Mouse (Mus musculus): ENCODE data around the gene Epn1.

The Epn1 gene

GRCm38 (mm10) chr7:5091008-5091728 is 11.1 kb downstream of the Epn1 start:
- DNase-seq (ENCODE audit: extremely low read depth, insufficient read length, low spot score), result no peak

- no peak for DNase-seq (ENCODE audit: extremely low read depth, insufficient read length, low spot score)
Observed at GRCm38 (mm10) chr7:5092381-5092780, 12.3 kb downstream of the Epn1 start.

- DNase-seq (ENCODE audit: extremely low read depth, insufficient read length, low spot score), result no peak
Observed at GRCm38 (mm10) chr7:5092831-5093510, 12.9 kb downstream of the Epn1 start.

GRCm38 (mm10) chr7:5098769-5099168 is 18.7 kb downstream of the Epn1 start:
- no peak for DNase-seq (ENCODE audit: extremely low read depth, insufficient read length, low spot score)

GRCm38 (mm10) chr7:5099796-5100195 is 19.8 kb downstream of the Epn1 start:
- no peak for DNase-seq (ENCODE audit: extremely low read depth, insufficient read length, low spot score)

GRCm38 (mm10) chr7:5101066-5101663 is 21.1 kb downstream of the Epn1 start:
- no peak for DNase-seq (ENCODE audit: extremely low read depth, insufficient read length, low spot score)

- no peak for DNase-seq (ENCODE audit: extremely low read depth, insufficient read length, low spot score)
Observed at GRCm38 (mm10) chr7:5102564-5102963, 22.5 kb downstream of the Epn1 start.

- DNase-seq (ENCODE audit: extremely low read depth, insufficient read length, low spot score), result no peak
Observed at GRCm38 (mm10) chr7:5108272-5108671, 28.2 kb downstream of the Epn1 start.

GRCm38 (mm10) chr7:5109301-5109700 is 29.3 kb downstream of the Epn1 start:
- no peak for DNase-seq (ENCODE audit: extremely low read depth, insufficient read length, low spot score)

GRCm38 (mm10) chr7:5112701-5113100 is 32.7 kb downstream of the Epn1 start:
- no peak for DNase-seq (ENCODE audit: extremely low read depth, insufficient read length, low spot score)

- no peak for DNase-seq (ENCODE audit: extremely low read depth, insufficient read length, low spot score)
Observed at GRCm38 (mm10) chr7:5116850-5117249, 36.8 kb downstream of the Epn1 start, which contains the start of gene Rfpl4. TSS of gene Rfpl4 (minus strand) at chr7:5116950.

- DNase-seq (ENCODE audit: extremely low read depth, insufficient read length, low spot score), result no peak
Observed at GRCm38 (mm10) chr7:5125078-5125477, 45.0 kb downstream of the Epn1 start.

GRCm38 (mm10) chr7:5125549-5126406 is 45.7 kb downstream of the Epn1 start, which contains the start of gene Rasl2-9:
TSS of gene Rasl2-9 (minus strand) at chr7:5125950.
- no peak for DNase-seq (ENCODE audit: extremely low read depth, insufficient read length, low spot score)
